Mouse (Mus musculus) testis, adult 2 months (tissue): Measurements from ENCODE around the gene Gfm1.

Experiments
- CTCF ChIP-seq: fragments of 200-500 bp; IDR thresholded peaks from 2 replicates; pipeline ENCODE4 v1.5.1; 2012; ENCODE audit warnings: low read depth, mild to moderate bottlenecking, inconsistent platforms, low read length, moderate library complexity; ENCODE audit not compliant: control insufficient read depth, insufficient read depth, insufficient replicate concordance
- POLR2A ChIP-seq: fragments of 200-500 bp; IDR thresholded peaks from 2 replicates; pipeline ENCODE4 v1.6.1; 2012; ENCODE audit warnings: low read depth, mild to moderate bottlenecking, inconsistent platforms, low read length, moderate library complexity; ENCODE audit not compliant: control insufficient read depth

DNA sequence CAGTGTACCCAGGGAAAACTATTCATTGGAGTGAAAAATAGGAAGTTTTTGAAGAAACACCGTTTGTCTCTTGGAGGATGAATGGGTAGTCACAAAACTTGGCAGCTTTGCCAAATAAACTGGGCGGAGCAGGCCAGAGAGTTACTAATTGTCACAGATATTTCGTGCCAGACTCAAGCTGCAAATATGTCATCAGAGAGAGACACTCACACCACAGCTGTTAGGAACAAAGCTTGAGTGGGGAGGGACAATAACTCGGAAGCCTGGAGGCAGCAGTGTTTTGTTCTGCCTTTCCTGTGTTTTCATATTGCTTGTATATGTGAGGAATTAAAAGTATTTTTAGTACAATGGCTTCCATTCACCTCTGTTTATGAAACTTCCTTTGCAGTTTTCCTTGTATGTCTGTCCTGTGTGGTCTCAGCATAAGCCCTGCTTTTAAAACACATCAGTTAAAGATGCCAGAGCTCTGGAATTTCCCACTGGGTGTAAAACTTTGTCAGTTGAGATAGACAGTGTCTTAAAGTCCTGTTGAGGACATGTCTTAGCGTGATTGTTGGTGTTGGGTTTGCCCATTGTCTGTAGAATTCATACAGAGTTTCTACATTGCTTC, 20.8 kb downstream of the Gfm1 start:
- TF ChIP-seq POLR2A: no peak
- TF ChIP-seq CTCF: no peak
